Mouse (Mus musculus): ENCODE results near the gene Ost4. TPM values are rescaled to one million over a fixed set of nuclear protein-coding genes. Genes with fewer than 3 reads are reported as not detected.

Gene Ost4
- polyA plus RNA-seq, 1 experiment from 2014 or later = 515 TPM

GRCm38 (mm10) chr5:30949654-30950326, 42.2 kb upstream of the Ost4 start:
- H3K4me1 ChIP-seq (ENCODE audit: control insufficient read depth, insufficient read depth, low read length) = 0 out of 2 replicates have a peak, but pooled peaks cover 15% of the 10 kb centered on the region
- peak overlapping the region; percentile 67 for H3K27ac ChIP-seq (ENCODE audit: low read length)
- ATAC-seq (ENCODE audit: insufficient number of reproducible peaks, insufficient read depth, low FRiP score, low read depth) = peak; percentile 86
- H3K4me2 ChIP-seq (replicated peaks; ENCODE audit: low read depth, low read length) = peak overlapping the region; percentile 94
- H3K4me3 ChIP-seq (ENCODE audit: low read depth, low read length) = peak overlapping the region; percentile 60
- peaks cover 2% of the 10 kb centered on the region; the same call in 1 of the 2 replicates for H3K27me3 ChIP-seq (ENCODE audit: control insufficient read depth, insufficient read depth, low read length)
- under 1% methylated on average over 31 of the region's 31 CpGs for WGBS
- H3K36me3 ChIP-seq (ENCODE audit: control insufficient read depth, insufficient read depth, low read length) = peaks cover 22% of the 10 kb centered on the region
- peak overlapping the region; percentile 50 for H3K9ac ChIP-seq (replicated peaks; ENCODE audit: low read depth, low read length)
- H3K9me3 ChIP-seq (ENCODE audit: control insufficient read depth, low read depth, low read length) = no peaks in the 10 kb centered on the region

- Histone ChIP-seq H3K36me3 (ENCODE audit: control insufficient read depth, insufficient read depth, low read length) (peaks cover 10% of the 10 kb centered on the region), H3K27ac (ENCODE audit: low read length) (no peak overlapping the region), H3K4me1 (ENCODE audit: control insufficient read depth, insufficient read depth, low read length) (0 out of 2 replicates have a peak, but pooled peaks cover 15% of the 10 kb centered on the region), H3K9me3 (ENCODE audit: control insufficient read depth, low read depth, low read length) (no peaks in the 10 kb centered on the region), H3K4me3 (ENCODE audit: low read depth, low read length) (no peak overlapping the region), H3K9ac (replicated peaks; ENCODE audit: low read depth, low read length) (no peak overlapping the region), H3K27me3 (ENCODE audit: control insufficient read depth, insufficient read depth, low read length) (peaks cover 2% of the 10 kb centered on the region; the same call in 1 of the 2 replicates), H3K4me2 (replicated peaks; ENCODE audit: low read depth, low read length) (no peak overlapping the region)
- ATAC-seq (ENCODE audit: insufficient number of reproducible peaks, insufficient read depth, low FRiP score, low read depth) = no peak
- 82% methylated on average over 5 of the region's 5 CpGs for WGBS
Measured at GRCm38 (mm10) chr5:30948620-30949019, 41.0 kb upstream of the Ost4 start.

DNA sequence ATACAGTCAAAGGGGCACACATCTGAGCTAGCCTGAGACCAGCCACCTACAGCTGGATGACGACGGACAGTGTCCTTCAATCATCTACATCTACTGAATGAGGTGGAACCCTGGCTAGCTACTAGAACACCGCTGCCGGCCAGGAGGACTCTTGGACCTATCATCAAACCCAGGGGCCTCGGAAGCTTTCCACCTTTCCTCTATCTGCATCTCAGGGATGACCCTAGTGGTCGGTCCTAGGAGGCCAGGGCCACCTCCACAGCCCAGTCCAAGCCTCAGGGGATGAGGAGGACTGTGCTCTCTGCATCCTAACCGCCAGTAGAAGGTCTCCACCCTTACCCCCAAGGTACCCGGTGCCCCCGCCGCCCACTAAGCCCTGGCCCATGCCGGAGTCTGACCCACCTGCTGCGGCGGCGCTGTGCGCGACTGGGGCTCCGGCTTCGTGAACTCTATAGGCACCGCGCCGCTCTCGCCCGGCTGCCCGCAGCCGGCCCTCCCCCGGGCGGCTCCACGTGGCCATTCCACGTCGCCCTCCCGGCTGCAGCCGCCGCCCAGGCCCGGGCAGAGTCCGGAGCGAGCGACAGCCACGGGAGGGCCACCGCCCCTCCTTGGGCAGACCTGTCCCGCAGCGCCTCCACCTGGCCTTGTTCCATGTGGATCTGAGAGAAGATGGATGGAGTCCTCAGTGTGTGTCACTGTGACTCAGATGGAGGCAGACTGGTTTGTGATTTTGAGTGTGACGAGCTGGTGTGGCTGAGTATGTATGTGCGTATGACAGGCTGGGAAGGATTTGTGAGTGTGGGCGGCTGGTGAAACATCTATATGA, 37.6 kb upstream of the Ost4 start, which contains the start of gene Cgref1:
Gene Cgref1 (minus strand): TSS at position 636 of the 826 bp plus-strand sequence.
- Histone ChIP-seq H3K9ac (replicated peaks; ENCODE audit: low read depth, low read length) (peak within 1 kb of the TSS; percentile 29; the same call in 1 of the 2 replicates), H3K27me3 (ENCODE audit: control insufficient read depth, insufficient read depth, low read length) (peaks cover 2% of the 10 kb centered on the region; the same call in 1 of the 2 replicates), H3K27ac (ENCODE audit: low read length) (no peak within 1 kb of the TSS), H3K36me3 (ENCODE audit: control insufficient read depth, insufficient read depth, low read length) (no peaks in the 10 kb centered on the region), H3K4me3 (ENCODE audit: low read depth, low read length) (peak within 1 kb of the TSS; percentile 29), H3K4me1 (ENCODE audit: control insufficient read depth, insufficient read depth, low read length) (0 out of 2 replicates have a peak, but pooled peaks cover 7% of the 10 kb centered on the region), H3K9me3 (ENCODE audit: control insufficient read depth, low read depth, low read length) (no peaks in the 10 kb centered on the region), H3K4me2 (replicated peaks; ENCODE audit: low read depth, low read length) (peak within 1 kb of the TSS; percentile 84)
- peak; percentile 70 for ATAC-seq (ENCODE audit: insufficient number of reproducible peaks, insufficient read depth, low FRiP score, low read depth)
- WGBS = 5% methylated on average over 44 of the region's 44 CpGs

DNA sequence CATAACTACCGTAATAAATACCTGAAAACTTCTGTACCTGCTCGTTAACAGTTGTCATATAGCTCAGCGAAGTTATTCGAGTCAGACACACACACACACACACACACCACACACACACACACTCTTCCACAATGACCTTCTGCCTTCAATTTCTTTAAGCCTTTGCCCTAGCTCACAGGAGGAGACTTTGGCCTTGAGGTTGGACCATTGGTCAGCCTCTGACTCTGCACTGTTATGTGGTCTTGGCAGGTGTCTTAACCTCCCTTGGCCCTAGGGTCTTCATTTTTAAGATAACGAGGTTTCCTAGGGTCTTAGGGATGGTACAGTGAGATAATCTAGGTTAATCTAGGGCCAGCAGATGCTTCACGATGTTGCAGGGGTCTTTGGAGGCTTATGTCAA, 36.8 kb upstream of the Ost4 start:
- Histone ChIP-seq H3K36me3 (ENCODE audit: control insufficient read depth, insufficient read depth, low read length) (no peaks in the 10 kb centered on the region), H3K4me3 (ENCODE audit: low read depth, low read length) (no peak overlapping the region), H3K4me2 (replicated peaks; ENCODE audit: low read depth, low read length) (no peak overlapping the region), H3K9me3 (ENCODE audit: control insufficient read depth, low read depth, low read length) (no peaks in the 10 kb centered on the region), H3K27me3 (ENCODE audit: control insufficient read depth, insufficient read depth, low read length) (peaks cover 2% of the 10 kb centered on the region; the same call in 1 of the 2 replicates), H3K9ac (replicated peaks; ENCODE audit: low read depth, low read length) (no peak overlapping the region), H3K4me1 (ENCODE audit: control insufficient read depth, insufficient read depth, low read length) (0 out of 2 replicates have a peak, but pooled peaks cover 5% of the 10 kb centered on the region), H3K27ac (ENCODE audit: low read length) (no peak overlapping the region)
- ATAC-seq (ENCODE audit: insufficient number of reproducible peaks, insufficient read depth, low FRiP score, low read depth) = no peak
- WGBS = 90% methylated on average over 6 of the region's 6 CpGs

DNA sequence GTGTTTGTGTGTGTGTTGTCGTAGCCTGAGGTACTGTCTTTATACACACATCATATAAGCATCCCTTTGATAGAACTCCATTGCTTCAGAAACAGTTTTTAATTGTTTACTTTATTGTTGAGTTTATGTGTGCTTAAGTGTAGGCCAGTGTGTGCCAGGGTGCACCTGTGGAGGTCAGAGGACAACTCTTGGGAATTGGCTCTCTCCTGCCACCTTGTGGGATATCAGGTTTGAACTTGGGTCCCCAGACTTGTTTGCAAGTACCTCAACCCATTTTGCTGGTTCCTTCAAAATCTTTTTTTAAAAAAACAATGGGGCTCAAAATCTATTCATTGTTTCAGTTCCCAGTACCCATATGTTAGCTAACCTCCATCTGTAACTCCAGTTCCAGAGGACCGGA, 35.4 kb upstream of the Ost4 start:
- no peak for ATAC-seq (ENCODE audit: insufficient number of reproducible peaks, insufficient read depth, low FRiP score, low read depth)
- H3K36me3 ChIP-seq (ENCODE audit: control insufficient read depth, insufficient read depth, low read length) = no peaks in the 10 kb centered on the region
- WGBS = 96% methylated on average over 2 of the region's 2 CpGs
- no peak overlapping the region for H3K9ac ChIP-seq (replicated peaks; ENCODE audit: low read depth, low read length)
- no peak overlapping the region for H3K27ac ChIP-seq (ENCODE audit: low read length)
- H3K4me2 ChIP-seq (replicated peaks; ENCODE audit: low read depth, low read length) = no peak overlapping the region
- no peak overlapping the region for H3K4me3 ChIP-seq (ENCODE audit: low read depth, low read length)
- peaks cover 2% of the 10 kb centered on the region; the same call in 1 of the 2 replicates for H3K27me3 ChIP-seq (ENCODE audit: control insufficient read depth, insufficient read depth, low read length)
- no peaks in the 10 kb centered on the region for H3K9me3 ChIP-seq (ENCODE audit: control insufficient read depth, low read depth, low read length)
- H3K4me1 ChIP-seq (ENCODE audit: control insufficient read depth, insufficient read depth, low read length) = no peaks in the 10 kb centered on the region

- no peak for ATAC-seq (ENCODE audit: insufficient number of reproducible peaks, insufficient read depth, low FRiP score, low read depth)
- no peak overlapping the region for H3K4me2 ChIP-seq (replicated peaks; ENCODE audit: low read depth, low read length)
- no peak overlapping the region for H3K27ac ChIP-seq (ENCODE audit: low read length)
- H3K9ac ChIP-seq (replicated peaks; ENCODE audit: low read depth, low read length) = no peak overlapping the region
- WGBS = 84% methylated on average over 5 of the region's 5 CpGs
- H3K36me3 ChIP-seq (ENCODE audit: control insufficient read depth, insufficient read depth, low read length) = no peaks in the 10 kb centered on the region
- H3K27me3 ChIP-seq (ENCODE audit: control insufficient read depth, insufficient read depth, low read length) = no peaks in the 10 kb centered on the region
- no peak overlapping the region for H3K4me3 ChIP-seq (ENCODE audit: low read depth, low read length)
- no peaks in the 10 kb centered on the region for H3K9me3 ChIP-seq (ENCODE audit: control insufficient read depth, low read depth, low read length)
- H3K4me1 ChIP-seq (ENCODE audit: control insufficient read depth, insufficient read depth, low read length) = no peaks in the 10 kb centered on the region
Measured at GRCm38 (mm10) chr5:30934725-30935461, 27.3 kb upstream of the Ost4 start.

- WGBS = 62% methylated on average over 5 of the region's 5 CpGs
- no peak for ATAC-seq (ENCODE audit: insufficient number of reproducible peaks, insufficient read depth, low FRiP score, low read depth)
- H3K36me3 ChIP-seq (ENCODE audit: control insufficient read depth, insufficient read depth, low read length) = no peaks in the 10 kb centered on the region
- no peaks in the 10 kb centered on the region for H3K4me1 ChIP-seq (ENCODE audit: control insufficient read depth, insufficient read depth, low read length)
- no peak overlapping the region for H3K27ac ChIP-seq (ENCODE audit: low read length)
- H3K9ac ChIP-seq (replicated peaks; ENCODE audit: low read depth, low read length) = no peak overlapping the region
- no peak overlapping the region for H3K4me2 ChIP-seq (replicated peaks; ENCODE audit: low read depth, low read length)
- H3K4me3 ChIP-seq (ENCODE audit: low read depth, low read length) = no peak overlapping the region
- no peaks in the 10 kb centered on the region for H3K27me3 ChIP-seq (ENCODE audit: control insufficient read depth, insufficient read depth, low read length)
- H3K9me3 ChIP-seq (ENCODE audit: control insufficient read depth, low read depth, low read length) = no peaks in the 10 kb centered on the region
Measured at GRCm38 (mm10) chr5:30933705-30934104, 26.1 kb upstream of the Ost4 start.

- Histone ChIP-seq H3K27ac (ENCODE audit: low read length) (no peak overlapping the region), H3K4me1 (ENCODE audit: control insufficient read depth, insufficient read depth, low read length) (no peaks in the 10 kb centered on the region), H3K9me3 (ENCODE audit: control insufficient read depth, low read depth, low read length) (no peaks in the 10 kb centered on the region), H3K4me3 (ENCODE audit: low read depth, low read length) (no peak overlapping the region), H3K36me3 (ENCODE audit: control insufficient read depth, insufficient read depth, low read length) (no peaks in the 10 kb centered on the region), H3K4me2 (replicated peaks; ENCODE audit: low read depth, low read length) (no peak overlapping the region), H3K27me3 (ENCODE audit: control insufficient read depth, insufficient read depth, low read length) (no peaks in the 10 kb centered on the region), H3K9ac (replicated peaks; ENCODE audit: low read depth, low read length) (no peak overlapping the region)
- no peak for ATAC-seq (ENCODE audit: insufficient number of reproducible peaks, insufficient read depth, low FRiP score, low read depth)
- 84% methylated on average over 4 of the region's 4 CpGs for WGBS
Measured at GRCm38 (mm10) chr5:30931378-30931777, 23.8 kb upstream of the Ost4 start.
